Mouse (Mus musculus): Measurements from ENCODE around the gene Rragd. TPM values are rescaled to one million over a fixed set of nuclear protein-coding genes. Genes with fewer than 3 reads are reported as not detected.

The Rragd gene
- total RNA-seq, 2 experiments from 2014 or later = 75.9 to 79.1 TPM

Other genes starting within 250 kb of the Rragd start
- gene Lyrm2, start 182.8 kb upstream of the Rragd start, total RNA-seq (2021) = 10 to 100 TPM; 30.2 to 35.3 TPM
- gene Ankrd6, start 32.2 kb upstream of the Rragd start, total RNA-seq (2021) = 1 to 10 TPM; 2.7 to 3.7 TPM
- gene Ube2j1, start 48.4 kb downstream of the Rragd start, total RNA-seq (2021) = 10 to 100 TPM; 42.3 to 43.4 TPM
- 1 to 10 TPM; 1.5 to 1.6 TPM for gene Gabrr2, start 80.0 kb downstream of the Rragd start, total RNA-seq (2021)
- gene Gabrr1, start 149.5 kb downstream of the Rragd start, total RNA-seq (2021) = under 1 TPM; 0.39 to 0.59 TPM
- 10 to 100 TPM; 47.7 to 48.8 TPM for gene Pm20d2, start 206.7 kb downstream of the Rragd start, total RNA-seq (2021)
- not detected for gene Srsf12, start 226.0 kb downstream of the Rragd start, total RNA-seq (2021)

Data from heart, postnatal 25 days (tissue).